Mouse (Mus musculus): ENCODE measurements around the gene Yy1. TPM values are rescaled to one million over a fixed set of nuclear protein-coding genes. Genes with fewer than 3 reads are reported as not detected.

Yy1 gene
- polyA plus RNA-seq, 2 experiments: 7.9 to 11.8 TPM

DNA sequence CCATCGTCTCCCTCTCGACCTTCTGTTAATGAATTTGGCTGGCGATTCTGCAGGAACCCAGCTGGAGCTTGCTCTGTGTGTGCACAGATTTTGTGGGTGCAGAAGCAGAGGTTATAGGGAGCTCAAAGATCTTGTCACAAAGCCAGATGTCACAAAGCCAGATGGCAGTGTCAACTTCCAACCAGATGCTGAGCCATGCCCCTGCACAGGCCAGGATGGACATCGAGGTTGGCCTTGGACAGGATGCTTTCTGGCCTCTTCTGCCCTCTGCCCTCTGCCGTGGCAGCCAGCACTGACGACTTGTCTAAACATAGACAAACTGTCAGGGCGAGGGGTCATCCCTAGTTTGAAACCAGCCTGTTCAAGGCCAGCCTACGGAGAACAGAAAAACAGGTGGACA lies 57.4 kb downstream of the Yy1 start:
- H3K4me2 ChIP-seq (ENCODE audit: low read depth): no peak overlapping the region
- H3K36me3 ChIP-seq (replicated peaks; ENCODE audit: control insufficient read depth, insufficient read depth, low read depth): no peaks in the 10 kb centered on the region
- no peaks in the 10 kb centered on the region for H3K27me3 ChIP-seq (ENCODE audit: control insufficient read depth, insufficient read depth, low read length)
- 61% methylated on average over 8 of the region's 8 CpGs for WGBS (ENCODE audit: insufficient replicate concordance)
- H3K9ac ChIP-seq (replicated peaks): no peak overlapping the region
- no peak for DNase-seq (ENCODE audit: low read depth in 3 of 3, low spot score in 3 of 3)
- peak; percentile 58 for ATAC-seq (ENCODE audit: insufficient read depth)
- H3K9me3 ChIP-seq (ENCODE audit: control insufficient read depth, low read length): no peaks in the 10 kb centered on the region
- H3K27ac ChIP-seq: no peak overlapping the region
- no peak for TF ChIP-seq CTCF (IDR thresholded peaks at IDR 0.05; ENCODE audit: low read depth)
- TF ChIP-seq EP300 (IDR thresholded peaks at IDR 0.05; ENCODE audit: low read depth): 0 out of 2 replicates have a peak, but pooled peaks have one; percentile 10
- H3K4me3 ChIP-seq (ENCODE audit: insufficient read depth in 1 of 2, low read depth in 2 of 2, low read length in 2 of 2): no peak overlapping the region
- H3K4me1 ChIP-seq (replicated peaks; ENCODE audit: control insufficient read depth in 2 of 2, insufficient read depth in 2 of 2, low read length in 1 of 2): peaks cover 0 to 16% of the 10 kb centered on the region in 2 experiments; a peak in 3 of 4 replicates

DNA sequence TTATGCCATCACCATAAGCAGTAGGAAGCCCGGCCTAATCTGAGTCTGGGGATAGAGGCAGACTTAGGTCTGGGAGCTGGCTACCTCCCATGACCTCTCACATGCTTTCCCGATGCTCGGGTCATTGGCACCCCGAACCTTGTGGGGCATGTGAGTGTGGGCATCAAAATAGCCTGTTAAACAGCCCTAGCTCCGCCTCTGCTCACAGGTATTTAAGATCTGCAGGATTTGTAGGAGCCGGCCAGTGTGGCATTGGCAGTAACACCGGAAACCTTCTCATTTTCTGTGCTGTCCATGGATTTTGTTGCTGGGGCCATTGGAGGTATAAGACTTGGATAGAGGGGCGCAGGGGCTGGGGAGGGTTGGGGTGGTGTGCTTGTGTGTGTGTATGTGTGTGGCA lies 58.1 kb downstream of the Yy1 start:
- no peaks in the 10 kb centered on the region for H3K9me3 ChIP-seq (ENCODE audit: control insufficient read depth, low read length)
- ATAC-seq (ENCODE audit: insufficient read depth) (no peak), DNase-seq (ENCODE audit: low read depth in 3 of 3, low spot score in 3 of 3) (no peak)
- no peak overlapping the region for H3K27ac ChIP-seq
- no peak overlapping the region for H3K4me3 ChIP-seq (ENCODE audit: insufficient read depth in 1 of 2, low read depth in 2 of 2, low read length in 2 of 2)
- H3K4me2 ChIP-seq (ENCODE audit: low read depth): no peak overlapping the region
- peaks cover 0 to 10% of the 10 kb centered on the region in 2 experiments; a peak in 3 of 4 replicates for H3K4me1 ChIP-seq (replicated peaks; ENCODE audit: control insufficient read depth in 2 of 2, insufficient read depth in 2 of 2, low read length in 1 of 2)
- no peak overlapping the region for H3K9ac ChIP-seq (replicated peaks)
- no peaks in the 10 kb centered on the region for H3K27me3 ChIP-seq (ENCODE audit: control insufficient read depth, insufficient read depth, low read length)
- H3K36me3 ChIP-seq (replicated peaks; ENCODE audit: control insufficient read depth, insufficient read depth, low read depth): no peaks in the 10 kb centered on the region
- 72% methylated on average over 8 of the region's 8 CpGs for WGBS (ENCODE audit: insufficient replicate concordance)
- TF ChIP-seq CTCF (IDR thresholded peaks at IDR 0.05; ENCODE audit: low read depth) (no peak), EP300 (IDR thresholded peaks at IDR 0.05; ENCODE audit: low read depth) (no peak)

DNA sequence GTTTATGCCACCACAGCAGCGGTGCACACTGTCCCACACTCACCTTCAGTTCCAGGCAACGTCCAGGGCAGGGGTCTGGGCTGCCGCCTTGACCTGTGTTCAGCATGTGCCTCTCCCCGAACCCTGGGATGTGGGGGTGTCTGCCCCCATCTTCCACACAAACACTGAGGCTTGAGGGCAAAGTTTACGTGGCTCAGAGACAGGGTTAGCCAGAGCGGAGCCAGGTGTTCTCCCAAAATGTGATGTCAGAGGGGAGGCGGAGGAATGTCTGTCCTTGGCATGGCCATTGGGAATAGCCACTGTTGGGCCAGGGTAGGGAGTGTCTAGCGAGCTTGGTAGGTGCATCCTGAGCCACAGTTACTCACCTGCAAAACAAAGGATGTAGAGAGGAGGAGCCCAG lies 60.0 kb downstream of the Yy1 start:
- 65% methylated on average over 8 of the region's 8 CpGs for WGBS (ENCODE audit: insufficient replicate concordance)
- Histone ChIP-seq H3K36me3 (replicated peaks; ENCODE audit: control insufficient read depth, insufficient read depth, low read depth) (no peaks in the 10 kb centered on the region), H3K4me1 (replicated peaks; ENCODE audit: control insufficient read depth in 2 of 2, insufficient read depth in 2 of 2, low read length in 1 of 2) (peaks cover 0 to 10% of the 10 kb centered on the region in 2 experiments; a peak in 1 of 4 replicates), H3K4me2 (ENCODE audit: low read depth) (no peak overlapping the region), H3K4me3 (ENCODE audit: insufficient read depth in 1 of 2, low read depth in 2 of 2, low read length in 2 of 2) (no peak overlapping the region), H3K9me3 (ENCODE audit: control insufficient read depth, low read length) (no peaks in the 10 kb centered on the region), H3K27me3 (ENCODE audit: control insufficient read depth, insufficient read depth, low read length) (no peaks in the 10 kb centered on the region), H3K27ac (no peak overlapping the region), H3K9ac (replicated peaks) (no peak overlapping the region)
- TF ChIP-seq CTCF (IDR thresholded peaks at IDR 0.05; ENCODE audit: low read depth) (no peak), EP300 (IDR thresholded peaks at IDR 0.05; ENCODE audit: low read depth) (no peak)
- DNase-seq (ENCODE audit: low read depth in 3 of 3, low spot score in 3 of 3) (no peak), ATAC-seq (ENCODE audit: insufficient read depth) (no peak)

DNA sequence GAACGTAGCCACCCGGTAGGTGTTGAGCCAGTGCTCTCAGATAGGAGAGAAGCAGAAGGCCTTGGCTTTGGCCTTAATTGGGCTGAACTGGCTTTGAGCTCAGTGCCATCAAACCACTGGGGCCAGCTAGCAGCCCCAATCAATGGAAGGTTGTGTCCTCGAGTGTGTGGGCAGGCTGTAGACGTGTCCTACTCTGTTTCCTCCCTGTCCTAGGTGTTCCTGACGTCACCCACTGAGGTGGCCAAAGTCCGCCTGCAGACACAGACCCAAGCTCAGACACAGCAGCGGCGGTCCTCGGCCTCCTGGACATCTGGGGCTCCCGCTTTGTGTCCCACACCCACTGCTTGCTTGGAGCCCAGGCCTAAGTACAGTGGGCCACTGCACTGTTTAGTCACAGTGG lies 62.3 kb downstream of the Yy1 start:
- 62% methylated on average over 10 of the region's 10 CpGs for WGBS (ENCODE audit: insufficient replicate concordance)
- TF ChIP-seq EP300 (IDR thresholded peaks at IDR 0.05; ENCODE audit: low read depth) (no peak), CTCF (IDR thresholded peaks at IDR 0.05; ENCODE audit: low read depth) (no peak)
- peaks cover 0 to 8% of the 10 kb centered on the region in 2 experiments; a peak in 1 of 4 replicates for H3K4me1 ChIP-seq (replicated peaks; ENCODE audit: control insufficient read depth in 2 of 2, insufficient read depth in 2 of 2, low read length in 1 of 2)
- H3K9me3 ChIP-seq (ENCODE audit: control insufficient read depth, low read length): no peaks in the 10 kb centered on the region
- H3K27me3 ChIP-seq (ENCODE audit: control insufficient read depth, insufficient read depth, low read length): no peaks in the 10 kb centered on the region
- H3K4me3 ChIP-seq (ENCODE audit: insufficient read depth in 1 of 2, low read depth in 2 of 2, low read length in 2 of 2): no peak overlapping the region
- H3K9ac ChIP-seq (replicated peaks): no peak overlapping the region
- no peak for DNase-seq (ENCODE audit: low read depth in 3 of 3, low spot score in 3 of 3)
- H3K36me3 ChIP-seq (replicated peaks; ENCODE audit: control insufficient read depth, insufficient read depth, low read depth): no peaks in the 10 kb centered on the region; the same call in 1 of the 2 replicates
- no peak overlapping the region for H3K27ac ChIP-seq
- peak; percentile 21 for ATAC-seq (ENCODE audit: insufficient read depth)
- H3K4me2 ChIP-seq (ENCODE audit: low read depth): no peak overlapping the region

DNA sequence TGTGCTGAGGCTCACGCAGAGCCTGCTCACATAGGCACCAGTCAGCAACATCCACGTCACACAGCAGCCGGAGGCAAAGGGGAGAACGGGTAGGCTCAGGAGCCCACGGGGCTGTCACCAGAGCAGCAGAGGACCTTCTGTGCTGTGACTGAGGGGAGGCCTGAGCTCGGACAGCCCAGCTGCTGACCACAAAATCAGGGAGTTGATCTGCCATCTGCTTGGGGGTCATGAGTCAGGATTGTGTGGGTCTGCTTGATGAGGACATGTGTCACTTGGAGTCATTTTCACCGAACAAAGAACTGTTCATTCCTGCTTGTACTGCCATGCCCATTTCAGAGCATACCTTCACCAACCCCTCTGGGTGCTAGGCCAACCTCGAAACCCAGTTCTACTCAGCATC lies 63.4 kb downstream of the Yy1 start:
- Histone ChIP-seq H3K9ac (replicated peaks) (no peak overlapping the region), H3K4me3 (ENCODE audit: insufficient read depth in 1 of 2, low read depth in 2 of 2, low read length in 2 of 2) (no peak overlapping the region), H3K9me3 (ENCODE audit: control insufficient read depth, low read length) (no peaks in the 10 kb centered on the region), H3K36me3 (replicated peaks; ENCODE audit: control insufficient read depth, insufficient read depth, low read depth) (no peaks in the 10 kb centered on the region; the same call in none of the 2 replicates), H3K27me3 (ENCODE audit: control insufficient read depth, insufficient read depth, low read length) (no peaks in the 10 kb centered on the region), H3K4me1 (replicated peaks; ENCODE audit: control insufficient read depth in 2 of 2, insufficient read depth in 2 of 2, low read length in 1 of 2) (0 out of 4 replicates have a peak, but pooled peaks cover 0 to 6% of the 10 kb centered on the region in 2 experiments), H3K4me2 (ENCODE audit: low read depth) (no peak overlapping the region), H3K27ac (no peak overlapping the region)
- WGBS (ENCODE audit: insufficient replicate concordance): 73% methylated on average over 8 of the region's 8 CpGs
- no peak for DNase-seq (ENCODE audit: low read depth in 3 of 3, low spot score in 3 of 3)
- no peak for ATAC-seq (ENCODE audit: insufficient read depth)
- TF ChIP-seq EP300 (IDR thresholded peaks at IDR 0.05; ENCODE audit: low read depth) (no peak), CTCF (IDR thresholded peaks at IDR 0.05; ENCODE audit: low read depth) (no peak)
